Mouse (Mus musculus) MEL (cell line): ENCODE results near the gene Gprc5b. TPM values are rescaled to one million over a fixed set of nuclear protein-coding genes. Genes with fewer than 3 reads are reported as not detected.

Experiments
- DNase-seq: peaks from one replicate; pipeline ENCODE4 v3.0.0; 2011; ENCODE audit warnings: low read depth, low spot score
- H3K27ac ChIP-seq: 2 replicates; pipeline ENCODE4 v1.5.1; 2012; ENCODE audit warnings: low read depth, mild to moderate bottlenecking, control low read depth, low read length, moderate library complexity; ENCODE audit not compliant: control insufficient read depth
- H3K27me3 ChIP-seq, 2 experiments: fragments of 150-350 bp in 1 of 2; sonication (generic) in 1 of 2; 2 replicates each; pipeline ENCODE4 v1.6.1; 2012; ENCODE audit warnings: low read length in 2 of 2, mild to moderate bottlenecking in 2 of 2, improper control_type of control experiment in 1 of 2, moderate library complexity in 1 of 2; ENCODE audit not compliant: insufficient read depth in 2 of 2, control insufficient read depth in 1 of 2
- H3K36me3 ChIP-seq, 2 experiments: 2 replicates each; pipeline ENCODE4 v1.6.1; 2012 to 2014; ENCODE audit warnings: low read length in 2 of 2, improper control_type of control experiment in 1 of 2, inconsistent platforms in 1 of 2, mild to moderate bottlenecking in 1 of 2; ENCODE audit not compliant: insufficient read depth in 2 of 2, control insufficient read depth in 1 of 2
- H3K4me1 ChIP-seq, 2 experiments: fragments of 150-350 bp in 1 of 2; sonication (generic) in 1 of 2; 2 replicates each; pipeline ENCODE4 v1.6.1; 2012; ENCODE audit warnings: low read length in 2 of 2, improper control_type of control experiment in 1 of 2, mild to moderate bottlenecking in 1 of 2; ENCODE audit not compliant: insufficient read depth in 2 of 2, control insufficient read depth in 1 of 2
- H3K4me3 ChIP-seq, 2 experiments: fragments of 150-350 bp in 1 of 2; sonication (generic) in 1 of 2; 2 replicates each; pipeline ENCODE4 v1.5.1; 2012; ENCODE audit warnings: low read depth in 2 of 2, low read length in 2 of 2, mild to moderate bottlenecking in 2 of 2, moderate library complexity in 2 of 2, control low read depth in 1 of 2, improper control_type of control experiment in 1 of 2; ENCODE audit not compliant: control insufficient read depth in 1 of 2, insufficient read depth in 1 of 2
- H3K79me2 ChIP-seq: 2 replicates; pipeline ENCODE4 v1.6.1; 2012; ENCODE audit warnings: mild to moderate bottlenecking, low read length, moderate library complexity; ENCODE audit not compliant: control insufficient read depth, poor library complexity, insufficient read depth
- H3K9ac ChIP-seq: 2 replicates; pipeline ENCODE4 v1.6.1; 2012; ENCODE audit warnings: low read depth, mild to moderate bottlenecking, control low read depth, low read length, moderate library complexity; ENCODE audit not compliant: control insufficient read depth, poor library complexity, severe bottlenecking
- H3K9me3 ChIP-seq: fragments of 150-350 bp; sonication (generic); replicated peaks from 2 replicates; pipeline ENCODE4 v1.6.1; 2012; ENCODE audit warnings: mild to moderate bottlenecking, low read length, improper control_type of control experiment, moderate library complexity; ENCODE audit not compliant: insufficient read depth
- ELF1 ChIP-seq: IDR thresholded peaks from 2 replicates; pipeline ENCODE4 v1.6.1; 2014; ENCODE audit warnings: low read depth, mild to moderate bottlenecking, inconsistent platforms, low read length, improper control_type of control experiment, moderate library complexity
- EP300 ChIP-seq, 2 experiments: IDR thresholded peaks; 2 replicates each; pipeline ENCODE4 v1.6.1; 2011; ENCODE audit warnings: improper control_type of control experiment in 2 of 2, low read length in 2 of 2, low read depth in 1 of 2, mild to moderate bottlenecking in 1 of 2
- GABPA ChIP-seq: IDR thresholded peaks from 2 replicates; pipeline ENCODE4 v1.6.1; 2012; ENCODE audit warnings: low read depth, mild to moderate bottlenecking, inconsistent platforms, low read length, improper control_type of control experiment, moderate library complexity
- HCFC1 ChIP-seq: IDR thresholded peaks from 2 replicates; pipeline ENCODE4 v1.6.1; 2012; ENCODE audit warnings: low read depth, mild to moderate bottlenecking, inconsistent platforms, low read length, improper control_type of control experiment, moderate library complexity
- JUND ChIP-seq: IDR thresholded peaks from 2 replicates; pipeline ENCODE4 v1.6.1; 2011; ENCODE audit warnings: low read depth, mild to moderate bottlenecking, improper control_type of control experiment, low read length
- MAFK ChIP-seq: IDR thresholded peaks from 2 replicates; pipeline ENCODE4 v1.6.1; 2011; ENCODE audit warnings: low read depth, mild to moderate bottlenecking, low read length, improper control_type of control experiment, borderline replicate concordance
- MEF2A ChIP-seq: IDR thresholded peaks from 2 replicates; pipeline ENCODE4 v1.6.1; 2014; ENCODE audit warnings: low read depth, mild to moderate bottlenecking, inconsistent platforms, low read length, improper control_type of control experiment; ENCODE audit not compliant: poor library complexity, insufficient replicate concordance, severe bottlenecking; ENCODE audit errors: extremely low read depth
- MXI1 ChIP-seq: IDR thresholded peaks from 2 replicates; pipeline ENCODE4 v1.6.1; 2011; ENCODE audit warnings: mild to moderate bottlenecking, low read depth, low read length, improper control_type of control experiment
- MYB ChIP-seq: IDR thresholded peaks from 2 replicates; pipeline ENCODE4 v1.6.1; 2011; ENCODE audit warnings: mild to moderate bottlenecking, low read depth, low read length, improper control_type of control experiment
- MYC ChIP-seq: IDR thresholded peaks from 2 replicates; pipeline ENCODE4 v1.6.1; 2011; ENCODE audit warnings: low read depth, mild to moderate bottlenecking, low read length, improper control_type of control experiment, moderate library complexity
- POLR2A ChIP-seq, 2 experiments: IDR thresholded peaks; 2 replicates each; pipeline ENCODE4 v1.6.1; 2011 to 2012; ENCODE audit warnings: low read length in 2 of 2, mild to moderate bottlenecking in 2 of 2, control low read depth in 1 of 2, improper control_type of control experiment in 1 of 2, low read depth in 1 of 2, moderate library complexity in 1 of 2; ENCODE audit not compliant: control insufficient read depth in 1 of 2, insufficient read depth in 1 of 2, poor library complexity in 1 of 2
- POLR2AphosphoS5 ChIP-seq: IDR thresholded peaks from 2 replicates; pipeline ENCODE4 v1.6.1; 2012; ENCODE audit warnings: low read depth, borderline replicate concordance, mild to moderate bottlenecking, inconsistent platforms, low read length, moderate library complexity, mixed read lengths
- RAD21 ChIP-seq: IDR thresholded peaks from 2 replicates; pipeline ENCODE4 v1.6.1; 2011; ENCODE audit warnings: mild to moderate bottlenecking, low read depth, low read length, improper control_type of control experiment
- USF2 ChIP-seq, 2 experiments: IDR thresholded peaks; 2 replicates each; pipeline ENCODE4 v1.6.1; 2011 to 2012; ENCODE audit warnings: improper control_type of control experiment in 2 of 2, low read length in 2 of 2, borderline replicate concordance in 1 of 2, inconsistent platforms in 1 of 2, low read depth in 1 of 2, mild to moderate bottlenecking in 1 of 2; ENCODE audit not compliant: insufficient read depth in 1 of 2
- ZKSCAN1 ChIP-seq: IDR thresholded peaks from 2 replicates; pipeline ENCODE4 v1.6.1; 2012; ENCODE audit warnings: low read depth, mild to moderate bottlenecking, inconsistent platforms, low read length, improper control_type of control experiment, moderate library complexity
- ZNF384 ChIP-seq: IDR thresholded peaks from 2 replicates; pipeline ENCODE4 v1.6.1; 2012; ENCODE audit warnings: low read depth, mild to moderate bottlenecking, inconsistent platforms, low read length, improper control_type of control experiment
- polyA plus RNA-seq, 2 experiments: library from polyadenylated mRNA; stranded (reverse) in 1 of 2; unstranded in 1 of 2; fragments of >175 nt in 1 of 2; fragments of >200 nt in 1 of 2; gene quantifications; 2 replicates each; pipeline versions ENCODE4 v1.2.1 to v1.2.4; 2012; ENCODE audit warnings: low replicate concordance in 2 of 2, low read depth in 1 of 2; ENCODE audit not compliant: insufficient read length in 2 of 2, insufficient read depth in 1 of 2, missing spikeins in 1 of 2
- total RNA-seq: library from RNA; depleted of rRNA; stranded (reverse); fragments of 300-350 nt; gene quantifications from 2 replicates; pipeline ENCODE4 v1.2.3, GENCODE M21; 2012

Gprc5b gene
- total and polyA plus RNA-seq, 3 experiments: not detected

DNA sequence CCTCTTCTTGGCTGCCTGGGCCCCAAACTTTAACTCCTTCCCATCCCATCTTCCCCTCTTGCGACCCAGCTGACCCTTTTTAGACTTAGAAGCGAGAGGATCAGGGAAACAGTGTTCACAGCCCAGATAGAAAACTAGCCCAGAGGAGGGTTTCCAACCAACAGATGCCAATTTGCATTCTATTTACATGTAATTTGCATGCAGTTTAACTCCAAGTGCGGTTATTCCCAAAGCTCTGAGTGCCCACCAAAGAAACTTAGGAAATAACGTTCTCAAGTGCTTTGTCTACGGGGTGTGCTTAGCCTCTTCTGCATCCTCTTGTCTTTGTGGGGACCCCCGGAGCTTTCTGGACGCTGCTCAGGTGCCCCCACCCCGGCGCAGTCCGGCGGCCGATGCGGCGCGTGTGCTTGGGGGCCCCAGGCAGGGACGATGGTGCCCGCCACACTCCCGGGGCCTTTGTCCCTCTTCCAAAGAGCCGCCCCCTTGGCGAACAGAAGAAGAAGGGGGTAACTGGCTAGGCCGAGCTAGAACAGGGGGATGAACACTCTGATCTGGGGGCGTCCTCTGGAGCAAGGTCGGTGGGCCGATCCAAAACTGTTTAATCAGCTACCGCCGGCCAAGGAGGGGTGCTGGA lies 1.3 kb downstream of the Gprc5b start:
- H3K4me1 ChIP-seq: no peaks in the 10 kb centered on the region
- no peaks in the 10 kb centered on the region; a peak in 1 of 4 replicates for H3K27me3 ChIP-seq
- no peaks in the 10 kb centered on the region for H3K79me2 ChIP-seq
- H3K9ac ChIP-seq: no peak overlapping the region
- no peak overlapping the region for H3K27ac ChIP-seq
- no peaks in the 10 kb centered on the region for H3K36me3 ChIP-seq
- no peaks in the 10 kb centered on the region for H3K9me3 ChIP-seq
- no peak for DNase-seq
- no peak for TF ChIP-seq RAD21
- TF ChIP-seq ZKSCAN1: no peak
- no peak for TF ChIP-seq MYB
- no peak for TF ChIP-seq MAFK
- TF ChIP-seq EP300 (IDR thresholded peaks at IDR 0.05; ENCODE audit: low read depth in 1 of 2, low read length in 2 of 2): no peak
- no peak for TF ChIP-seq HCFC1
- TF ChIP-seq MEF2A: no peak
- TF ChIP-seq POLR2AphosphoS5: no peak
- no peak for TF ChIP-seq MXI1
- TF ChIP-seq, all 39 proteins: peak for 0
- H3K4me3 ChIP-seq: no peak overlapping the region

DNA sequence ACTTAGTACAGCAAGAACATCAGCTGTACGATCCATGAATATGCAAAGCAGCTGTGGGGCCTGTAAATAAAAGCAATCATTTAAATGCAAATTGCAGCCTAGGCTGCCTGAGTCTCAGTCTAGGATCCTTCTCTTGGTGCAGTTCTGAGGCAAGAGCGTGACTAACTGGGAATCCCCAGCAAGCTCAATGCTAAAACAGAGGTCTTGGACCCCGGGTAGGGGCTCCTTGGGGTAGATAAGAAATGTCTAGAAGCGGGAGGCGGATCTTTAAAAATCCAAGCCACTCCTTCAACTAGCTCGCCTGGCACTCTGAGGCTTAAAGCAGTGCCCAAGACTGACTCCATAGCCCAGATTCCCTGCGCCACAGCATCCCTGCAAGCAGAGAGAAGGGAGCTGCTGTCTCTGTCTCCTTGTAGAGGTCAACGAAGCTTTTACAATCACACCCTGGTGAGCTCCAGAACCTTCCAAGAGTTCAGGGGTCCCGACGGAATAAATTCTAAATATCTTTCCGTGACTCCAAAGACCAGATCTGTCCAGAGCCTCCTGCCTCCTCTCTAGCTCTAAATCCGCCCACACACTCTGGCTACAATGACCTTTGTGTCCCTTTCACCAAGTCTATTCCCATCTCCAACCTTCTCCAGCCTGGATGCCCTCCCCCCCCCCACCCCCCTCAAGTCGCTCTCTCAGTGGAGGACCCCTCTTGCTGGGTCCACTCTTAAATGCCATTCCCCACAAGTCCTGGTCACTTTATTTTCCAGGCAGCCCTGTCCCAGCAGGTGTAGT lies 2.2 kb downstream of the Gprc5b start:
- Histone ChIP-seq H3K4me3 (no peak overlapping the region), H3K36me3 (no peaks in the 10 kb centered on the region), H3K9ac (no peak overlapping the region), H3K79me2 (no peaks in the 10 kb centered on the region), H3K9me3 (no peaks in the 10 kb centered on the region), H3K27me3 (no peaks in the 10 kb centered on the region; a peak in 1 of 4 replicates), H3K4me1 (no peaks in the 10 kb centered on the region), H3K27ac (no peak overlapping the region)
- no peak for TF ChIP-seq MEF2A
- no peak for TF ChIP-seq GABPA
- TF ChIP-seq ZNF384: no peak
- TF ChIP-seq USF2 (IDR thresholded peaks at IDR 0.05; ENCODE audit: borderline replicate concordance in 1 of 2, insufficient read depth in 1 of 2, low read depth in 1 of 2, low read length in 2 of 2): no peak
- TF ChIP-seq MYC: no peak
- no peak for TF ChIP-seq ELF1
- no peak for TF ChIP-seq MXI1
- no peak for TF ChIP-seq JUND
- no peak for TF ChIP-seq POLR2A (IDR thresholded peaks at IDR 0.05; ENCODE audit: control insufficient read depth in 1 of 2, insufficient read depth in 1 of 2, low read depth in 1 of 2, low read length in 2 of 2, poor library complexity in 1 of 2)
- DNase-seq: no peak
